Mouse (Mus musculus) embryonic stem cell, embryonic (primary cell): ENCODE measurements around the gene Lrg1.

Experiments
- CTCF ChIA-PET, 4 experiments: fragments of 300-600 bp in 2 of 4; fragments of 350-600 bp in 2 of 4; sonication (Branson Sonifier 250); formaldehyde crosslinking; loops; one replicate each; lab custom pipeline; 2022; ENCODE audit warnings: inconsistent platforms in 2 of 4; lab: Charles Lee
- POLR2A ChIA-PET, 4 experiments: fragments of 300-600 bp in 2 of 4; fragments of 350-600 bp in 2 of 4; sonication (Branson Sonifier 250); formaldehyde crosslinking; loops; one replicate each; lab custom pipeline; 2022; ENCODE audit warnings: antibody characterized with exemption in 4 of 4, inconsistent platforms in 1 of 4; lab: Charles Lee

The Lrg1 gene

GRCm38 (mm10) chr17:56144546-56144945 lies 22.7 kb upstream of the Lrg1 start:
- POLR2A ChIA-PET, result interaction anchor here in 1 of 4 experiments (1.1 kb wide), 1 partner anchor 26 kb away, joined by 3 read pairs; no protein-coding TSS in a partner anchor
- CTCF ChIA-PET, result interaction anchor here in 2 of 4 experiments (0.7 to 1.5 kb wide), 3 partner anchors 13 to 409 kb away, joined by 3 read pairs; no protein-coding TSS in a partner anchor

- CTCF ChIA-PET, result interaction anchor here (0.5 to 3.5 kb wide), 15 partner anchors 8 to 501 kb away, joined by 3 to 20 read pairs (median 3); no protein-coding TSS in a partner anchor
- POLR2A ChIA-PET, result interaction anchor here (0.5 to 1.9 kb wide), 21 partner anchors 10 to 1106 kb away, joined by 3 to 7 read pairs (median 3); partner anchors contain the start of genes Hdgfl2 (in 2 of the 4), Chaf1a (in 1 of the 4), Dpp9 (in 1 of the 4) and Gpr108 (in 1 of the 4)
Measured at GRCm38 (mm10) chr17:56141702-56142605, 20.2 kb upstream of the Lrg1 start.

GRCm38 (mm10) chr17:56139858-56140595 lies 18.2 kb upstream of the Lrg1 start, which contains the start of gene Sema6b:
Sema6b (minus strand) TSS chr17:56140343.
- CTCF ChIA-PET, result interaction anchor here (0.6 to 3.5 kb wide), 14 partner anchors 8 to 181 kb away, joined by 3 to 20 read pairs (median 3); partner anchors contain the start of genes Sh3gl1 (in 1 of the 4) and Yju2 (in 1 of the 4)
- POLR2A ChIA-PET, result interaction anchor here in 3 of 4 experiments (0.6 to 1.9 kb wide), 13 partner anchors 9 to 931 kb away, joined by 3 to 12 read pairs (median 4); partner anchors contain the start of genes Dpp9 (in 1 of the 3), Hdgfl2 (in 1 of the 3) and Uhrf1 (in 1 of the 3)

- POLR2A ChIA-PET, result interaction anchor here in 3 of 4 experiments (0.6 to 1.9 kb wide), 12 partner anchors 8 to 932 kb away, joined by 3 to 12 read pairs (median 4); partner anchors contain the start of genes Dpp9 (in 1 of the 3), Hdgfl2 (in 1 of the 3) and Uhrf1 (in 1 of the 3)
Measured at GRCm38 (mm10) chr17:56139355-56139754, 17.6 kb upstream of the Lrg1 start.

GRCm38 (mm10) chr17:56137839-56138613 lies 16.2 kb upstream of the Lrg1 start:
- ChIA-PET POLR2A (interaction anchor here in 1 of 4 experiments (1.2 to 1.5 kb wide), 3 partner anchors 22 to 213 kb away, joined by 3 to 4 read pairs (median 3); no protein-coding TSS in a partner anchor), CTCF (interaction anchor here in 2 of 4 experiments (0.6 to 1.4 kb wide), 8 partner anchors 11 to 213 kb away, joined by 3 to 5 read pairs (median 4); no protein-coding TSS in a partner anchor)

More at GRCm38 (mm10) chr17:56139355-56139754, 17.6 kb upstream of the Lrg1 start:
- CTCF ChIA-PET, result interaction anchor here in 3 of 4 experiments (0.6 to 1.5 kb wide), 5 partner anchors 14 to 68 kb away, joined by 3 to 8 read pairs (median 4); no protein-coding TSS in a partner anchor

- ChIA-PET CTCF (interaction anchor here in 3 of 4 experiments (0.5 to 1.7 kb wide), 7 partner anchors 11 to 490 kb away, joined by 3 to 5 read pairs (median 4); partner anchors contain the start of gene Lonp1 (in 1 of the 3)), POLR2A (no interaction called here)
Measured at GRCm38 (mm10) chr17:56136558-56136957, 14.8 kb upstream of the Lrg1 start.

GRCm38 (mm10) chr17:56134463-56134971 lies 12.7 kb upstream of the Lrg1 start:
- CTCF ChIA-PET, result interaction anchor here in 3 of 4 experiments (0.6 to 3.1 kb wide), 18 partner anchors 9 to 628 kb away, joined by 3 to 16 read pairs (median 4); partner anchors contain the start of genes Dpp9 (in 1 of the 3) and Lrg1 (in 1 of the 3)
- POLR2A ChIA-PET, result interaction anchor here in 3 of 4 experiments (0.6 to 1.8 kb wide), 9 partner anchors 13 to 538 kb away, joined by 3 to 5 read pairs (median 3); partner anchors contain the start of genes Ebi3 (in 1 of the 3), Hdgfl2 (in 1 of the 3), Lrg1 (in 1 of the 3) and Ranbp3 (in 1 of the 3)

- POLR2A ChIA-PET, result interaction anchor here (0.6 to 1.8 kb wide), 11 partner anchors 14 to 539 kb away, joined by 3 to 5 read pairs (median 3); partner anchors contain the start of genes Hdgfl2 (in 1 of the 4) and Ranbp3 (in 1 of the 4)
- CTCF ChIA-PET, result interaction anchor here (0.5 to 3.1 kb wide), 24 partner anchors 8 to 629 kb away, joined by 3 to 16 read pairs (median 4); partner anchors contain the start of genes Dpp9 (in 1 of the 4) and Lrg1 (in 1 of the 4)
Measured at GRCm38 (mm10) chr17:56133457-56134363, 11.9 kb upstream of the Lrg1 start.

- ChIA-PET CTCF (interaction anchor here in 3 of 4 experiments (0.9 to 3.1 kb wide), 4 partner anchors 12 to 123 kb away, joined by 3 to 16 read pairs (median 7); partner anchors contain the start of gene Lrg1 (in 1 of the 3)), POLR2A (interaction anchor here in 1 of 4 experiments (0.6 kb wide), 1 partner anchor 8 kb away, joined by 3 read pairs; no protein-coding TSS in a partner anchor)
Measured at GRCm38 (mm10) chr17:56132661-56133060, 10.9 kb upstream of the Lrg1 start.

GRCm38 (mm10) chr17:56131814-56132213 lies 10.0 kb upstream of the Lrg1 start:
- ChIA-PET POLR2A (interaction anchor here in 3 of 4 experiments (0.6 to 1.9 kb wide), 24 partner anchors 8 to 427 kb away, joined by 3 to 9 read pairs (median 3); partner anchors contain the start of genes Chaf1a (in 1 of the 3), Hdgfl2 (in 1 of the 3), Plin5 (in 1 of the 3) and Sema6b (in 1 of the 3)), CTCF (interaction anchor here (0.6 to 2.6 kb wide), 89 partner anchors 8 to 533 kb away, joined by 3 to 29 read pairs (median 4); partner anchors contain the start of genes Plin5 (in 3 of the 4), Sema6b (in 3 of the 4), Dpp9 (in 2 of the 4) and Chaf1a (in 1 of the 4))

- POLR2A ChIA-PET, result interaction anchor here in 3 of 4 experiments (0.6 to 1.9 kb wide), 27 partner anchors 9 to 430 kb away, joined by 3 to 9 read pairs (median 3); partner anchors contain the start of genes Chaf1a (in 1 of the 3), Hdgfl2 (in 1 of the 3), Plin5 (in 1 of the 3) and Sema6b (in 1 of the 3)
- CTCF ChIA-PET, result interaction anchor here (0.5 to 2.6 kb wide), 100 partner anchors 8 to 533 kb away, joined by 3 to 29 read pairs (median 4); partner anchors contain the start of genes Plin5 (in 3 of the 4), Sema6b (in 3 of the 4), Chaf1a (in 1 of the 4) and Dpp9 (in 1 of the 4)
Measured at GRCm38 (mm10) chr17:56131136-56131535, 9.3 kb upstream of the Lrg1 start.

- ChIA-PET POLR2A (no interaction called here), CTCF (no interaction called here)
Measured at GRCm38 (mm10) chr17:56128246-56128645, 6.4 kb upstream of the Lrg1 start.

- CTCF ChIA-PET, result interaction anchor here in 3 of 4 experiments (0.5 to 1.7 kb wide), 7 partner anchors 8 to 505 kb away, joined by 3 to 8 read pairs (median 4); partner anchors contain the start of gene Plin5 (in 1 of the 3)
- POLR2A ChIA-PET, result interaction anchor here in 2 of 4 experiments (1.0 to 2.1 kb wide), 5 partner anchors 9 to 115 kb away, joined by 3 to 4 read pairs (median 3); partner anchors contain the start of gene Plin5 (in 1 of the 2)
Measured at GRCm38 (mm10) chr17:56126175-56126574, 4.4 kb upstream of the Lrg1 start.

- POLR2A ChIA-PET, result interaction anchor here (0.6 to 2.1 kb wide), 12 partner anchors 14 to 166 kb away, joined by 3 to 6 read pairs (median 4); partner anchors contain the start of gene Chaf1a (in 1 of the 4)
- CTCF ChIA-PET, result interaction anchor here (0.6 to 1.8 kb wide), 69 partner anchors 9 to 763 kb away, joined by 3 to 18 read pairs (median 5); partner anchors contain the start of genes Dpp9 (in 2 of the 4), Sema6b (in 2 of the 4), Hdgfl2 (in 1 of the 4) and Kdm4b (in 1 of the 4)
Measured at GRCm38 (mm10) chr17:56125276-56125630, 3.5 kb upstream of the Lrg1 start.
